Mouse (Mus musculus): Measurements from ENCODE around the gene Slc4a4. TPM values are rescaled to one million over a fixed set of nuclear protein-coding genes. Genes with fewer than 3 reads are reported as not detected.

Slc4a4 gene
- polyA plus RNA-seq, 1 experiment = 0.04 TPM

GRCm38 (mm10) chr5:88889326-88889725 lies 2.7 kb downstream of the Slc4a4 start:
- H3K4me3 ChIP-seq = no peak overlapping the region
- H3K27me3 ChIP-seq (ENCODE audit: control insufficient read depth, insufficient read depth, insufficient read length) = peaks cover 40% of the 10 kb centered on the region
- no peaks in the 10 kb centered on the region for H3K36me3 ChIP-seq (ENCODE audit: control insufficient read depth, insufficient read depth)
- no peak overlapping the region for H3ac ChIP-seq (ENCODE audit: control insufficient read depth, insufficient read length)
- H3K79me2 ChIP-seq (ENCODE audit: control insufficient read depth, insufficient read depth) = no peaks in the 10 kb centered on the region
- no peak overlapping the region for H3K4me2 ChIP-seq (ENCODE audit: low read depth)
- no peak for TF ChIP-seq MYOG (IDR thresholded peaks at IDR 0.05; ENCODE audit: control insufficient read depth in 1 of 3, insufficient read depth in 1 of 3, insufficient read length in 2 of 3, low read depth in 2 of 3)
- TF ChIP-seq USF1 (IDR thresholded peaks at IDR 0.05; ENCODE audit: low read depth) = no peak
- TF ChIP-seq SRF (IDR thresholded peaks at IDR 0.05; ENCODE audit: control insufficient read depth, insufficient read length, low read depth) = no peak
- no peak for TF ChIP-seq MYOD1 (IDR thresholded peaks at IDR 0.05; ENCODE audit: control insufficient read depth in 1 of 3, insufficient read length in 2 of 3, low read depth in 2 of 3)
- TF ChIP-seq MAX (IDR thresholded peaks at IDR 0.05; ENCODE audit: low read depth) = no peak
- no peak for TF ChIP-seq E2F4 (IDR thresholded peaks at IDR 0.05; ENCODE audit: insufficient read depth)
- no peak for TF ChIP-seq POLR2AphosphoS2 (IDR thresholded peaks at IDR 0.05; ENCODE audit: insufficient read length, low read depth)
- no peak for TF ChIP-seq CEBPB (IDR thresholded peaks at IDR 0.05; ENCODE audit: insufficient read depth, poor library complexity, severe bottlenecking)
- no peak for TF ChIP-seq REST (IDR thresholded peaks at IDR 0.05; ENCODE audit: insufficient read depth, insufficient read length)
- TF ChIP-seq TCF3 (IDR thresholded peaks at IDR 0.05; ENCODE audit: insufficient read length, low read depth) = no peak

DNA sequence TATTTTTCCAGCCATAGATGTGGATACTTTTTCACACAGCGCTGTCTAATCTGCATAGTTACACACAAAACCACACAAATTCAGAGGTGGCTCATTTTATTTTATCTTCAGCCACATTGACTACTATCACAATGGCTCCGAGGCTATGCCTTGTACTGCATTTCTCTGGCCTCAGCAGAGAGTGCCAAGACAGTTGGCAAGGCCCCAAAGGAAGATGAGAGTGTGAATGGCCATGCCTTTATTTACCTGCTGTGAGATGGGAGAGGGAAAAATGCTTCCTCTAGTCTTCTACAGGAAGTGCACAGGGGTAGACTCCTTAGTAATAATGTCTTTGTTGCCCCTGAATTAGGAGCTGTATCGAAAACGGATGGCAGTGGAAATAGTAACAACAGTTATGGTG lies 3.5 kb downstream of the Slc4a4 start:
- Histone ChIP-seq H3K4me3 (no peak overlapping the region), H3K79me2 (ENCODE audit: control insufficient read depth, insufficient read depth) (no peaks in the 10 kb centered on the region), H3K27me3 (ENCODE audit: control insufficient read depth, insufficient read depth, insufficient read length) (peaks cover 36% of the 10 kb centered on the region), H3ac (ENCODE audit: control insufficient read depth, insufficient read length) (no peak overlapping the region), H3K4me2 (ENCODE audit: low read depth) (no peak overlapping the region), H3K36me3 (ENCODE audit: control insufficient read depth, insufficient read depth) (no peaks in the 10 kb centered on the region)
- TF ChIP-seq SRF (IDR thresholded peaks at IDR 0.05; ENCODE audit: control insufficient read depth, insufficient read length, low read depth) (no peak), E2F4 (IDR thresholded peaks at IDR 0.05; ENCODE audit: insufficient read depth) (no peak), MAX (IDR thresholded peaks at IDR 0.05; ENCODE audit: low read depth) (no peak), CEBPB (IDR thresholded peaks at IDR 0.05; ENCODE audit: insufficient read depth, poor library complexity, severe bottlenecking) (no peak), POLR2A (IDR thresholded peaks at IDR 0.05; ENCODE audit: insufficient read length, low read depth) (no peak), MYOD1 (IDR thresholded peaks at IDR 0.05; ENCODE audit: control insufficient read depth in 1 of 3, insufficient read length in 2 of 3, low read depth in 2 of 3) (no peak)

- Histone ChIP-seq H3K4me3 (no peak overlapping the region), H3K27me3 (ENCODE audit: control insufficient read depth, insufficient read depth, insufficient read length) (peaks cover under 1% of the 10 kb centered on the region), H3K36me3 (ENCODE audit: control insufficient read depth, insufficient read depth) (no peaks in the 10 kb centered on the region), H3K4me2 (ENCODE audit: low read depth) (no peak overlapping the region), H3K79me2 (ENCODE audit: control insufficient read depth, insufficient read depth) (no peaks in the 10 kb centered on the region), H3ac (ENCODE audit: control insufficient read depth, insufficient read length) (no peak overlapping the region)
- no peak for TF ChIP-seq MYOG (IDR thresholded peaks at IDR 0.05; ENCODE audit: control insufficient read depth in 1 of 3, insufficient read depth in 1 of 3, insufficient read length in 2 of 3, low read depth in 2 of 3)
- no peak for TF ChIP-seq CEBPB (IDR thresholded peaks at IDR 0.05; ENCODE audit: insufficient read depth, poor library complexity, severe bottlenecking)
- no peak for TF ChIP-seq MYOD1 (IDR thresholded peaks at IDR 0.05; ENCODE audit: control insufficient read depth in 1 of 3, insufficient read length in 2 of 3, low read depth in 2 of 3)
- no peak for TF ChIP-seq REST (IDR thresholded peaks at IDR 0.05; ENCODE audit: insufficient read depth, insufficient read length)
- no peak for TF ChIP-seq TCF3 (IDR thresholded peaks at IDR 0.05; ENCODE audit: insufficient read length, low read depth)
- TF ChIP-seq SRF (IDR thresholded peaks at IDR 0.05; ENCODE audit: control insufficient read depth, insufficient read length, low read depth) = no peak
- TF ChIP-seq POLR2A (IDR thresholded peaks at IDR 0.05; ENCODE audit: insufficient read length, low read depth) = no peak
- TF ChIP-seq POLR2AphosphoS2 (IDR thresholded peaks at IDR 0.05; ENCODE audit: insufficient read length, low read depth) = no peak
Observed at GRCm38 (mm10) chr5:88896574-88896973, 10.0 kb downstream of the Slc4a4 start.

DNA sequence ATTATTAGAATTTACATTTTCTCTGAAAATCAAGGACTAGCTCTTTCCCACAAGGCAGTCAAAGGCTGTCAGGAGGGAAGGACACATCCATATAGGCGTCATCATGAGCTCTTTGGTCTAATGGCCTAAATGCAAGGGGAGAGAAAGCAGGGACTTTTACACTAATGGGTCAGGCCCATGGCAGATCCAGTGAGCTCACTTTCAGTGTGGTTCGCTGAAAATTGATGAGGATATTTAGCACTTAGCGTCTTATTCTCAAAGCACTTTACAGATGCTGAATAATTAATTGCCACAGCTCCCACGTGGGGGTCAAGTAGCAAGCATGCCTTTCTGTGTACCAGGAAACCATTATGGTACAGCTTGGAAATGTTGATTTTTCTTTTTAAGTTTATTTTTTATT lies 16.5 kb downstream of the Slc4a4 start:
- H3K79me2 ChIP-seq (ENCODE audit: control insufficient read depth, insufficient read depth) = no peaks in the 10 kb centered on the region
- no peaks in the 10 kb centered on the region for H3K36me3 ChIP-seq (ENCODE audit: control insufficient read depth, insufficient read depth)
- TF ChIP-seq E2F4 (IDR thresholded peaks at IDR 0.05; ENCODE audit: insufficient read depth) (no peak), TCF12 (IDR thresholded peaks at IDR 0.05; ENCODE audit: insufficient read depth, poor library complexity, severe bottlenecking) (no peak), POLR2AphosphoS2 (IDR thresholded peaks at IDR 0.05; ENCODE audit: insufficient read length, low read depth) (no peak)
- no peak overlapping the region for H3ac ChIP-seq (ENCODE audit: control insufficient read depth, insufficient read length)
- no peak overlapping the region for H3K4me3 ChIP-seq
- H3K27me3 ChIP-seq (ENCODE audit: control insufficient read depth, insufficient read depth, insufficient read length) = no peaks in the 10 kb centered on the region
- no peak overlapping the region for H3K4me2 ChIP-seq (ENCODE audit: low read depth)

DNA sequence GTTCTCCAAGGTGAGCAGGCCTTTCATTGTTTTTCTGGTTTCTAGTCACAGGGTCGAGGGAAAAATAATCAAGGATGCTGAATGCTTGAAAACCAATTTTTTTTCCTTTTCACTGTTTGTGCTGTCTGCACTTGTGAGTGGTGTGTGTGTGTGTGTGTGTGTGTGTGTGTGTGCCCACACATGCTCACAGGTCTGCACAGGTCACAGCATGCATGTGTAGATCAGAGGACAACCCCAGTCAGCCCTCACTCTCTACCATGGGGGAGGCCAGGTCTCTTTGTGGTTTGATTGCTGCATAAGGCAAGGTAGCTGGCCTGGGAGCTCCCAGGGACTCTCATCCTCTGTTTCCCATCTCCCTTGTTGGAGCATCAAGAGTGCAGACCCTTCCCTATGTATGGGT lies 16.9 kb downstream of the Slc4a4 start:
- no peak overlapping the region for H3K4me2 ChIP-seq (ENCODE audit: low read depth)
- no peaks in the 10 kb centered on the region for H3K36me3 ChIP-seq (ENCODE audit: control insufficient read depth, insufficient read depth)
- TF ChIP-seq CEBPB (IDR thresholded peaks at IDR 0.05; ENCODE audit: insufficient read depth, poor library complexity, severe bottlenecking) (no peak), REST (IDR thresholded peaks at IDR 0.05; ENCODE audit: insufficient read depth, insufficient read length) (no peak), MAX (IDR thresholded peaks at IDR 0.05; ENCODE audit: low read depth) (no peak), E2F4 (IDR thresholded peaks at IDR 0.05; ENCODE audit: insufficient read depth) (no peak), USF1 (IDR thresholded peaks at IDR 0.05; ENCODE audit: low read depth) (no peak), MYOG (IDR thresholded peaks at IDR 0.05; ENCODE audit: control insufficient read depth in 1 of 3, insufficient read depth in 1 of 3, insufficient read length in 2 of 3, low read depth in 2 of 3) (no peak), POLR2AphosphoS2 (IDR thresholded peaks at IDR 0.05; ENCODE audit: insufficient read length, low read depth) (no peak)
- H3ac ChIP-seq (ENCODE audit: control insufficient read depth, insufficient read length) = no peak overlapping the region
- no peaks in the 10 kb centered on the region for H3K27me3 ChIP-seq (ENCODE audit: control insufficient read depth, insufficient read depth, insufficient read length)
- H3K4me3 ChIP-seq = no peak overlapping the region
- no peaks in the 10 kb centered on the region for H3K79me2 ChIP-seq (ENCODE audit: control insufficient read depth, insufficient read depth)
